Comparison of ENCODE assay signal across 8 mouse cellular contexts in genomic region chr13:23506351-23506750, GRCm38 (mm10). TPM values are rescaled to one million over a fixed set of nuclear protein-coding genes. Genes with fewer than 3 reads are reported as not detected.
DNase-seq lines count a peak whose midpoint lies in the region; ATAC-seq and TF ChIP-seq lines count a peak whose summit lies in the region.

No protein-coding gene starts in this region.

- peak overlapping the region; percentile 48 for H3K4me2 ChIP-seq in embryonic facial prominence, embryonic 15.5 days (replicated peaks)
- peak overlapping the region; percentile 32; the same call in 1 of the 2 replicates for H3K4me2 ChIP-seq in midbrain, embryonic 15.5 days

- peak overlapping the region; percentile 66 for H3K4me3 ChIP-seq in erythroblast, embryonic 14.5 days (replicated peaks)
- peak overlapping the region; percentile 80 for H3K4me3 ChIP-seq in E14TG2a.4 (replicated peaks; ENCODE audit: low read length)
- peak overlapping the region; percentile 26 for H3K4me3 ChIP-seq in embryonic facial prominence, embryonic 15.5 days (replicated peaks)
- H3K4me3 ChIP-seq in midbrain, embryonic 15.5 days = no peak overlapping the region

- peaks cover 55% of the 10 kb centered on the region for H3K4me1 ChIP-seq in erythroblast, embryonic 14.5 days (ENCODE audit: control insufficient read depth)
- H3K4me1 ChIP-seq in E14TG2a.4 (replicated peaks; ENCODE audit: low read depth, low read length) = peaks cover 68% of the 10 kb centered on the region
- H3K4me1 ChIP-seq in embryonic facial prominence, embryonic 15.5 days = peaks cover 17% of the 10 kb centered on the region; the same call in 1 of the 2 replicates
- peaks cover 6% of the 10 kb centered on the region for H3K4me1 ChIP-seq in midbrain, embryonic 15.5 days

- no peaks in the 10 kb centered on the region for H3K36me3 ChIP-seq in erythroblast, embryonic 14.5 days (ENCODE audit: control insufficient read depth)
- no peaks in the 10 kb centered on the region for H3K36me3 ChIP-seq in E14TG2a.4 (ENCODE audit: insufficient read depth, low read length)
- no peaks in the 10 kb centered on the region for H3K36me3 ChIP-seq in embryonic facial prominence, embryonic 15.5 days
- no peaks in the 10 kb centered on the region for H3K36me3 ChIP-seq in midbrain, embryonic 15.5 days (replicated peaks)

- H3K9ac ChIP-seq in embryonic facial prominence, embryonic 15.5 days = no peak overlapping the region
- H3K9ac ChIP-seq in midbrain, embryonic 15.5 days = no peak overlapping the region

- H3K9me3 ChIP-seq in erythroblast, embryonic 14.5 days (ENCODE audit: control insufficient read depth, low read length) = no peaks in the 10 kb centered on the region
- no peaks in the 10 kb centered on the region for H3K9me3 ChIP-seq in E14TG2a.4 (ENCODE audit: low read length)
- no peaks in the 10 kb centered on the region for H3K9me3 ChIP-seq in embryonic facial prominence, embryonic 15.5 days (replicated peaks)
- H3K9me3 ChIP-seq in midbrain, embryonic 15.5 days = no peaks in the 10 kb centered on the region

- WGBS in embryonic facial prominence, embryonic 15.5 days = 10% methylated on average over 13 of the region's 13 CpGs
- 7% methylated on average over 13 of the region's 13 CpGs for WGBS in midbrain, embryonic 15.5 days

- peak; percentile 55 to 59 for DNase-seq in kidney, postnatal 4 days
- peak; percentile 79 for DNase-seq in thymus, postnatal 4 days
- DNase-seq in frontal cortex, postnatal 14 days (ENCODE audit: low spot score in 2 of 2) = no peak

- TF ChIP-seq CTCF in E14TG2a.4 (conservative IDR thresholded peaks at IDR 0.05; ENCODE audit: low read length) = no peak

- no peak overlapping the region for H3K27ac ChIP-seq in embryonic facial prominence, embryonic 15.5 days (replicated peaks)
- H3K27ac ChIP-seq in midbrain, embryonic 15.5 days = no peak overlapping the region

- H3K27me3 ChIP-seq in erythroblast, embryonic 14.5 days (ENCODE audit: control insufficient read depth) = no peaks in the 10 kb centered on the region
- no peaks in the 10 kb centered on the region for H3K27me3 ChIP-seq in E14TG2a.4 (ENCODE audit: insufficient read depth, low read length)
- no peaks in the 10 kb centered on the region for H3K27me3 ChIP-seq in embryonic facial prominence, embryonic 15.5 days
- H3K27me3 ChIP-seq in midbrain, embryonic 15.5 days (replicated peaks) = peaks cover 8% of the 10 kb centered on the region; the same call in 1 of the 2 replicates

- no peak for ATAC-seq in erythroblast, adult 5-6 weeks (replicated peaks; ENCODE audit: low FRiP score, poor library complexity, severe bottlenecking)
- ATAC-seq in embryonic facial prominence, embryonic 15.5 days (ENCODE audit: insufficient number of reproducible peaks, low FRiP score, low TSS enrichment, low read depth) = no peak
- no peak for ATAC-seq in midbrain, embryonic 15.5 days (replicated peaks)

RNA-seq across cellular contexts. Expression of gene Btn2a2, which starts 17.7 kb away (rescaled TPM):
- not detected in 2 replicates for polyA plus RNA-seq in erythroblast, embryonic 14.5 days (2012)
- not detected in 2 replicates for total RNA-seq in erythroblast, adult 5-6 weeks (2015; ENCODE audit: low replicate concordance)
- total RNA-seq in erythroblast, adult 5-6 weeks (2017; ENCODE audit: low replicate concordance) = not detected in 2 replicates
- 0.55 and 0.65 TPM in 2 replicates for polyA plus RNA-seq in embryonic facial prominence, embryonic 15.5 days (2015; fragmentation: Nextera tagmentation; extraction: Ambion mirVana)
- polyA plus RNA-seq in midbrain, embryonic 15.5 days (2015; fragmentation: Nextera tagmentation; extraction: Ambion mirVana) = not detected in 2 replicates

RNA-seq across cellular contexts. Expression of gene Hist1h4h, which starts 24.5 kb away (rescaled TPM):
- 10.1 and 19.7 TPM in 2 replicates for polyA plus RNA-seq in erythroblast, embryonic 14.5 days (2012)
- total RNA-seq in erythroblast, adult 5-6 weeks (2015; ENCODE audit: low replicate concordance) = 19.8 and 50.6 TPM in 2 replicates
- 443 and 524 TPM in 2 replicates for total RNA-seq in erythroblast, adult 5-6 weeks (2017; ENCODE audit: low replicate concordance)
- 6.1 and 7.1 TPM in 2 replicates for polyA plus RNA-seq in embryonic facial prominence, embryonic 15.5 days (2015; fragmentation: Nextera tagmentation; extraction: Ambion mirVana)
- 3.3 and 5.1 TPM in 2 replicates for polyA plus RNA-seq in midbrain, embryonic 15.5 days (2015; fragmentation: Nextera tagmentation; extraction: Ambion mirVana)

RNA-seq across cellular contexts. Expression of gene Hist1h2af, which starts 27.4 kb away (rescaled TPM):
- 52.5 and 62.7 TPM in 2 replicates for polyA plus RNA-seq in erythroblast, embryonic 14.5 days (2012)
- 20.7 and 32.7 TPM in 2 replicates for total RNA-seq in erythroblast, adult 5-6 weeks (2015; ENCODE audit: low replicate concordance)
- 925 and 1,298 TPM in 2 replicates for total RNA-seq in erythroblast, adult 5-6 weeks (2017; ENCODE audit: low replicate concordance)
- polyA plus RNA-seq in embryonic facial prominence, embryonic 15.5 days (2015; fragmentation: Nextera tagmentation; extraction: Ambion mirVana) = 2.7 and 3.4 TPM in 2 replicates
- 0.69 TPM in 1 of 2 replicates, not detected in the other for polyA plus RNA-seq in midbrain, embryonic 15.5 days (2015; fragmentation: Nextera tagmentation; extraction: Ambion mirVana)

RNA-seq across cellular contexts. Expression of gene Hist1h3g, which starts 28.9 kb away (rescaled TPM):
- polyA plus RNA-seq in erythroblast, embryonic 14.5 days (2012) = 8.8 and 11.7 TPM in 2 replicates
- 74.4 and 97.2 TPM in 2 replicates for total RNA-seq in erythroblast, adult 5-6 weeks (2015; ENCODE audit: low replicate concordance)
- total RNA-seq in erythroblast, adult 5-6 weeks (2017; ENCODE audit: low replicate concordance) = 54.5 and 131 TPM in 2 replicates
- polyA plus RNA-seq in embryonic facial prominence, embryonic 15.5 days (2015; fragmentation: Nextera tagmentation; extraction: Ambion mirVana) = 3.2 and 5.3 TPM in 2 replicates
- 2.2 TPM in 1 of 2 replicates, not detected in the other for polyA plus RNA-seq in midbrain, embryonic 15.5 days (2015; fragmentation: Nextera tagmentation; extraction: Ambion mirVana)

RNA-seq across cellular contexts. Expression of gene Hist1h2bh, which starts 36.8 kb away (rescaled TPM):
- polyA plus RNA-seq in erythroblast, embryonic 14.5 days (2012) = 0.43 and 3.0 TPM in 2 replicates
- total RNA-seq in erythroblast, adult 5-6 weeks (2015; ENCODE audit: low replicate concordance) = 13.4 and 18.2 TPM in 2 replicates
- 63.0 and 67.3 TPM in 2 replicates for total RNA-seq in erythroblast, adult 5-6 weeks (2017; ENCODE audit: low replicate concordance)
- polyA plus RNA-seq in embryonic facial prominence, embryonic 15.5 days (2015; fragmentation: Nextera tagmentation; extraction: Ambion mirVana) = 1.0 and 1.1 TPM in 2 replicates
- 0.15 and 0.44 TPM in 2 replicates for polyA plus RNA-seq in midbrain, embryonic 15.5 days (2015; fragmentation: Nextera tagmentation; extraction: Ambion mirVana)

Comparison
In these comparisons a context has a peak if more than half of its experiments do, and no peak if none do; other contexts are left out.
1. DNase-seq: peak in kidney, postnatal 4 days (2 of 2) and thymus, postnatal 4 days (single experiment); none in frontal cortex, postnatal 14 days (0 of 2).
2. RNA of gene Hist1h2af, which starts 27.4 kb away (polyA plus RNA-seq): 52.5 to 62.7 TPM in erythroblast, embryonic 14.5 days; 2.7 to 3.4 TPM in embryonic facial prominence, embryonic 15.5 days and 0.69 TPM in midbrain, embryonic 15.5 days; every median in the first group is over 10 times any median in the second.